Mouse (Mus musculus) hematopoietic stem cell, adult 5-6 weeks (primary cell): Measurements from ENCODE around the gene Itprid2. TPM values are rescaled to one million over a fixed set of nuclear protein-coding genes. Genes with fewer than 3 reads are reported as not detected.
"Not testable (repeated sequence)": the region's sequence is repeated elsewhere in the genome, so short reads cannot be mapped to it uniquely, and the experiment has no call there.

Experiments used
- ATAC-seq, 2 experiments: fragments of 125-278 bp in 1 of 2; replicated peaks in 1 of 2; 2 replicates each; pipeline ENCODE4 v1.8.0; 2016 to 2017; ENCODE audit warnings: inconsistent platforms in 2 of 2, mild to moderate bottlenecking in 2 of 2, moderate number of reproducible peaks in 2 of 2, low read depth in 1 of 2, moderate TSS enrichment in 1 of 2; ENCODE audit not compliant: low FRiP score in 2 of 2, poor library complexity in 2 of 2, severe bottlenecking in 2 of 2, insufficient read depth in 1 of 2, low TSS enrichment in 1 of 2
- total RNA-seq: library from RNA; stranded (forward); fragments of 172-1452, 232-1000 nt; gene quantifications from 2 replicates; pipeline ENCODE4 v1.2.3, GENCODE M21; 2017

Gene Itprid2
- 19.5 and 23.8 TPM in 2 replicates for total RNA-seq

DNA sequence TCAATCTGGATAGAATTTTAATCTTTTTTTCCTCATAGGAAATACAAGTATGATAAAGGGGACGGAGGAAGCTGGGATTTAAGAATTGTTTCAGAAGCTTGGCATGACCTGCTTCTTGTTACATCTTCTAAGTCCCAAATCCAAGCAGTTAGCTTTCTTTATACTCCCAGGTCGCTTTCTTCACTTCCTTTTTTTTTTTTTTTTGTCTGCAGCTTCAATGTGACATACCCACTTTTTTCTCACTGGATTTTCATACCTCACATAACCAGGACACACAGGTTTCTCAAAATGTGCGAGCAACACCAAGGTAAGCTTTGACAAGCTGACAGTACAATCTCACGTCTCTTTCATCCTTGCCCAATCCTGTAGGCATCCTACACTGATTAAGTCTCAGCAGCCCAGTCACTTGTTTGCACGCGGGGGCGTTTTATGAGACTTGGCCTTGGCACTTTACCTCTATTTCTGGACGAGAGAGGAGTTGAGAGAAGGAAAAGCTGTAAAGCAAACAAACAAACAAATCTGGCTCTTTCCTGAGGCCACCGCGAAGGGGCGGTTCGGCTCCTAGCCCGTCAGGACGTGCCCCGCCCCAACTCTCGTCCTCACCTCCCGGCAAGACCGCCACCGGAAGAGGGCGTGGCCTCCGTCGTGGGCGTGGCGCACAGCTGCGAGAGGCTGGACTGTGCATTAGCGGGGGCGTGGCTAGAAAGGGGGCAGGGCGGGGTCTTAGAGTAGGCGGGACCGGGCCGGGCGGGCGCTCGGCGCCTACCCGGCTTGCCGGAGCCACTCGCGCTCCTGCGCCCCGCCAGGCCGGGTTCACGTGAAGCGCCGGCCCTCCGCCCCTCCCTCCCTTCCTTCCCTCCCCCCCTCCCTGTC is at the start of gene Itprid2:
TSS of gene Itprid2 (plus strand) at position 825 of the 873 bp plus-strand sequence.
- ATAC-seq: peak; percentile 90 to 94

DNA sequence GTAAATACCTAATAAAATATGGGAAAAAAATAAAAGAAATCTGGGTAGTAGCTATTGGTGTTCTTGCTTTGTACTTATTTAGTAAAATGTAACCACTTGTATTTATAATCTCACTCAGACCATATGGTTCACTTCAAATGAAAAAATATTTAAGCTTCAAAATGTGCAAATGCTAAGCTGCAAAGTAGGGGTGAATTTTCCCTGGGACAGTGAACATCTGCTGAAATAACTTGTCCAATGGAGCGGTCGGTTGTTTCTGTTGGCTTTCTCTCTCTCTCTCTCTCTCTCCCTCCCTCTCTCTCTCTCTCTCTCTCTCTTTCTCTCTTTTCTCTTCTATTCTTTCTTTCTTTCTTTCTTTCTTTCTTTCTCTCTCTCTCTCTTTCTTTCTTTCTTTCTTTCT is 39.0 kb upstream of the Itprid2 start:
- ATAC-seq: no peak

DNA sequence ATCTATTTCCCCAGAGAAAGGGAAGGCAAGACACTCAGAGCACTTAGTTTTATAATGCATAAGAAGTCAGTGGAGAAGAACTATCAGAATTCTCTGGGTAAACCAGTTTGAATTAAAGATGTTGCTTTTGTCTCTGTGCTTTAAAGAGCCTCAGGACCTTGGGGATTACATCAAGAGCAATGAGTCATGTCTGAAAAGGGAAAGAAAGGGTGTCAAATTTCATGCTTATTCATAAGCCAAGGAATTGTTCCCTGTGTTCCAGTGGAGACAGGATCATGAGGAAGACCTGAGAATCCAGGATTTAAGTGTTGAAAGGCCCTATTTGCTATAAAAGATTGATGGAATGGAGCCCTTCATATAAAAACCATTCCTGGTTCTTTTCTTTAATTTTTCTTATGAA is 38.1 kb upstream of the Itprid2 start:
- no peak for ATAC-seq

DNA sequence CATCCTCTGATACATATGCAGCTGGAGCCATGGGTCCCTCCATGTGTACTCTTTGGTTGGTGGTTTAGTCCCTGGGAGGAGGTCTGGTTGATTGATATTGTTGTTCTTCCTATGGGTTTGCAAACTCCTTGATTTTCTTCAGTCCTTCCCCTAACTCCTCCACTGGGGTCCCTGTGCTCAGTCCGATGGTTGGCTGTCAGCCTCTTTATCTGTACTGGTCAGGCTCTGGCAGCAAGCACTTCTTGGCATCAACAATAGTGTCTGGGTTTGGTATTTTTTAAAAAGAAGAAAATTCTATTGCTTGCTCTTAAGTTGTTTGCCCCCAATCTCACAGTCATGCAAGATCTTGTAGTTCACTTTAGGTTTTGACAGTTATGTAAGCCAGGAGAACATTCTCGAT is 34.0 kb upstream of the Itprid2 start:
- ATAC-seq: not testable (repeated sequence)

DNA sequence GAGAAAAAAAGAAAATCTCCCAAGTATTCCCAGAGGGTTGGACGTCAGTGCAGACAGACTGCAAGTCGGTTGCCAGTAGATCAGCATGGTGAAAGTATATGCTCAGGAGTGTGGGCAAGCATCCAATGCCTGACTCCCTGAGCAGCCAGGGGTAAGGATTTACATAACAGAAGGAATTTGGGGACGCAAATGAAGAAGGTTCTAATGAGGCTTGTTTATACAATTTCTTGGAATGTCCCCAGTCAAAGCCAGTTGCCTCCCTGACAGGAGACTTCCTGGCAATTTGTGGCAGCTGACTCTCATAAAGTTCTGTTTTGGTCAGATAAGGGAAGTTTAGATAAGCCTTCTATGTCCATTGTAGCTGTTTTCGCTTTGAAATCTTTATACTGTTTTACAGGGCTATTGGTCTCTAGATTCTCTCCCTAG is 33.4 kb upstream of the Itprid2 start:
- ATAC-seq: peak; percentile 49 to 67; a peak in 3 of 4 replicates

DNA sequence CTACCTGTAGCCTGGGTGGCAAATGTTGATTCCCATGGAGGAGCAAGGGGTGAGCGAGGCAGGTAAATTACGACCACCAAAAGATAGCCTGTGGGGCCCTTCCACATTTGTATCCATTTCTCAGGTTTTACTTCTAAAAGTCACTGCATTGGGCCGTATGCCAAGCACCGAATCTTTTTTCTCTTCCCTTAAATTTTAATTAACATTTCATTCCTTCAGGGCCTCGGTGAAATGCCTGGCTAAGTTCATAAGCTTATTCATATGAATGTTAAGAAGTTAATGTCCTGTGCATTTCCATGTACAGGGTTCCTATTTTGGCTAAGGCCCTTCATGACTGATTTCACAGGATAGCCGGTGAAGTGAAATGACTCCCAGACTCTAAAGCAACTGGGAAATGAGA is 32.8 kb upstream of the Itprid2 start:
- no peak for ATAC-seq

DNA sequence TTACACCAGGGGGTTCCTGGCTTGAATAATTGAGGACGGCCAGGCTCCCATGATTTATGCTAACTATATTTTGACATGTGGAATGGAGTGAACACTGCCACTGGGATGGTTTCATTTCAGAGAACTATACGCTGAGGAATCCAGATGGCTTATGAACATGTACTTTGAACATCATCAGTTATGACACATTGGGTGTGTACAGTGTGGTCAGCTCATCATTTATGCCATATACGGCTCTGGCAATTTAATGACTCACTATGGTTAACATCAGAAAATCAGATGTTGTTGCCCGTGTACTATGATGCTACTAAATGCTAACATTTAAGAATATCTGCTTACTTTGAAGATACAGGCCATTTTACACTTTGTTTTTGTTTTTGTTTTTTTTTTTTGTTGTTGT is 31.8 kb upstream of the Itprid2 start:
- ATAC-seq: no peak

DNA sequence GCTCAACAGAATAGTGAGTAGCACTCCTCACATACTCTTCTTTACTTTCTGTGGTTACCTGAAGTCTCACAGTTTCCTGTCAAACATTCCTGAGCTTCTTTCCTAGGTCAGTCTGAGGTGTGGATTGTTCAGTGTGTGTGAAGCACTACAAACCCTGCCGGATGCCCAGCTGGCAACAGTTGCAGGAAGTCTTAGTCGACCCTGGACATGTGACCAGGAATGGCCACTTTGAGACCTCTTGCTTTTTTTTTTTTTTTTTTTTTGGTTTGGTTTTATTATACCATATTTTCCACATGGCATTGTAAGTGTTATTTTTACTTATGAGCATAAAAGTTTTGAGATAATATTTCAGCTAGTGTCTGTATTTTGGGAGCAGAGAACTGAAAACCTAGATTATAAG is 29.1 kb upstream of the Itprid2 start:
- no peak for ATAC-seq

DNA sequence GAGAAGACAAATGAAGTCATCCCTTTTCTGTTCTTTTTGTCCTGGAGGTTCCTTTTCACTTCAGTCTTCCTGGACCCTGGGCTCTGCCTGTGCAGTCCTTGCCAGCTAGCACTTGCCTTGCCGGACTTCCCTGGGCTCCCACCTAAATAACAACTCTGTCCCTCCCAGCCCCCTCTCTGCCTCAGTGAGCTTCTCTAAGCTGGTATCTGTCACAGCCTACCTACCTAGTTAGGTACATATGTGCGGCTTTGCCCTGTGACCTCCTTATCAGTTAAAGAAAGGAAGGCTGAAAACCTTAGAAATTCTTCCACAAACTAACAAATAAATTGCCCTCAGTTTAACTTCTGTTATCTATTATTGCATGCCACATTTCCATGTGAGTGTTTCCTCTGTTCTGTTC is 28.0 kb upstream of the Itprid2 start:
- no peak for ATAC-seq

DNA sequence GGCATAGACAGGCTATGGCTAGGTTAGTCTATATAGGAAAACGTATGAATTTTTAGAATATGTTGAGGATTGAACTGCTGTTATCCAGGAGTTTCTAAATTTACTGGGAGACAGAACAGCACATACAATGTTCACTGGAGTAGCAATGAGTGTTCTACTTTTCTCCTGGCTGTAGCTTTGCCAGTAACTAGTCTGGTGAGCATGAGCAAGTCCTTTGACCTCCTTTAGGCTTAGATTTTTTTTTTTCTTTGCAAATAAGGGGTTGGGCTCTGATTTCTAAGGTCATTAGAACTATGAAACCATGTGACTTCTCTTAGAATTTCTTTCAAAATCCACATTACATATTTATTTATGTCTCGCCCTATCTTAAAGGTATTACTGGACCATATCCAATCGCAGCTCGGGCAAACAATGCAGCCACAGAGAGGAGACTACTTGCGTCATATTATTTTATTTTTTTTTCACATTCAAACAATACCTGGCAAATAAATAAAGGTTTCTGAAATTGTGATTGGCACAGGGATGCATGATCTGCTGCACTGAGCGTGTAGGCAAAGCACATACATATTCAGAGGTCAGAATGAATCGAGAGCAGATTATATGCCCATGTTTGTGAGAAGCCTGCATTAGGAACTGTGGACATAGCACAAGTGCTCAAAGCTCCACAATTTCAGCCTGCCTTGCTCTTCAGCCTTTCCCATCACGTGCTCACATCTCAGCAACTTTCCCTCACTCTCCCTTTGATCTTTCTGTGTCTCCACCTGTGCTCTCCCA is 26.7 kb upstream of the Itprid2 start:
- no peak for ATAC-seq

DNA sequence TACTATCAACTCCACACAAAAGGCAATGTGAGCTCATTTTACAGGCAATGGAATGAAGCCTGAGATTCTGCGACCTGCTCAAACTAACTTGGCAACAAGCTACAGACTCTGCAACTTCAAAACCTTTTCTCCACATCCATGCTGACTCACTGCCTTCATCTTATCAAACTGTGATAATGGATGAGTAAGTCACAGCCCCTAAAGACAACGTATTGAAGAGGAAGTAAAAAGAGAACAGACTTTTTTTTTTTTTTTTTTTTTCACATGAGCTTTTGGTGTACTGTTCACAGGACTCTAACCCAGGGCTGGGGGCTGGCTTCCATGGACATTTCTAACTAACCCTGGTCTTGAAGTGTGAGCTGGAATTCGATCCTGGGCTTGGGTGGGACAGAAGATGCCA is 24.3 kb upstream of the Itprid2 start:
- ATAC-seq: no peak

DNA sequence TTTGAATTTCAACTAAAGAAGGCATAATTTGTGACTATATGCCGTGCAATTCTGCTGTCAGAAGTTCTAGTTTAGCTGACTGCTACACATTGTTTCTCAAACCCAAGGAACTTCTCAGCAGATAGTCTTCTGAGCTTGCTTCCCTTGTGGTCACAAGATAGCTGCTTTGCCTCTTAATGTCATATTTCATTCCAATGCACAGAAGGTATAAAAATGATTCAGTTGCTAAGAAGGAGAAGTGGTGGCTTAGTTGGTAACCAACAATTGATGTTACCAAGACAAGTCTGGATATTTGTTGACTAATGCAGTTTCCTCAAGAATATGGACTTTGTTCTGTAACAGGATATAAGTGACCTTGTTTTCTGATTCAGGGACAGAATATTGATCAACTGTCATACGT is 17.0 kb upstream of the Itprid2 start:
- ATAC-seq: peak in 1 of 2 experiments; percentile 29; a peak in 1 of 4 replicates

DNA sequence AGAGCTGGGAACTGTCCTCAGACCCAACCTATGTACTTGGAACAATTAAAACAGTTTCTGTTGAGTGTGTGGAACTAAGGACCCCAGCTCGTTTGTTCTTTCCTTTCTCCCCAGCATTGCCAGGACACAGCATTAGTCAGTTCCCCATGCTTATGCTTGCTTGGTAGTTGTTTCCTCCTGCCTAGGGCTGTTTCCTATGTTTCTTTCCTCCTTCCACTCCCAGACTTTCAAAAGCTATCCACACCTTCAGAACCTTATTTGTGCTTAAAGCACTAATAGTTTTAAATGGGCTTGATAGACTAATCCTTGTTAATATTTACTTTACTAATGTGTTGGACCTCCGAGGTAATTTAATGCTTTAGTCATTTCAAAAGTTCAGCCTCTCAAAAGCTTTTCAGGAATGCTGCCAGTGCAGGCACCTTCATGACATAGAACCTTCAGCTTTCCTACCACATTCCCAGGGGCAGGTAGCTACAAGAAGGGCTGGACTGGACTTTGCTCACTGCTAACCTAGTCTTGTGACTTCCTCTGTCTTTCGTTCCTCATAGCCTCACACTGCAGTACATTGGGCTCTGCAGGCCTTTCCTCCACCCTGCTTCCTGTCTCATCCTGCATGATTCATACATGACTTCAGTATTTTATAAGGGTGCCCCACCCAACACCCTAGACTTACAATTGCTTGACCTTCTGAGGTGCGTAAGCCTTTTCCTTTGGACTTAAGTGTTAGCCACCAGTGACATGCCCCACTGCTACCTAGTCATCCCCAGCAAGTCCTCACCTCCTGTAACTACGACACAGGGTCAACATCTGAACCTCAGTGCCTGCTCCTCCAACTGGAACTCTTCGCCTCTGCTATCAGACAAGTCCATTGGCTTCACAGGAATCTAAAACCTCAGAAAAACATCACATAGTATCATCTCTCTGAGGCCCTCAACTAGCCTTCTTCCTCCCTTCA is 16.3 kb upstream of the Itprid2 start:
- no peak for ATAC-seq

DNA sequence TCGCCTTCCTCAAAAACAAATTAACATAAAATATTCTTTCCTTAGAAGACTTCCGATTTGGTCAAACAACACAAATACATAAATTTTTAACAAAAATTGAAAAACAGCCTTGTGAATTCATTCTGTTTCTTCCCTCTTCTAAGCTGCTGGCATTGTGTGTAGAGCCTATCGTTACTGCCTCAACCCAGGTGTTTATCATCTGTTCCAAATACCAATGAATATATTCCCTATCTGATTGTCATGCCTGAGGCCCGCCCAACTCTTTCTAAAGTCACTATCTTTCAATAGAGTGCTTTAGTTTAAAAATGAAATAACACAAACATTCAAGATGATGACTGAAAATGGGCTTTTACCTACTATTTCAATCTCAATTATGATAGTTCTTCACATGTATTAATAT is 11.9 kb upstream of the Itprid2 start:
- no peak for ATAC-seq

DNA sequence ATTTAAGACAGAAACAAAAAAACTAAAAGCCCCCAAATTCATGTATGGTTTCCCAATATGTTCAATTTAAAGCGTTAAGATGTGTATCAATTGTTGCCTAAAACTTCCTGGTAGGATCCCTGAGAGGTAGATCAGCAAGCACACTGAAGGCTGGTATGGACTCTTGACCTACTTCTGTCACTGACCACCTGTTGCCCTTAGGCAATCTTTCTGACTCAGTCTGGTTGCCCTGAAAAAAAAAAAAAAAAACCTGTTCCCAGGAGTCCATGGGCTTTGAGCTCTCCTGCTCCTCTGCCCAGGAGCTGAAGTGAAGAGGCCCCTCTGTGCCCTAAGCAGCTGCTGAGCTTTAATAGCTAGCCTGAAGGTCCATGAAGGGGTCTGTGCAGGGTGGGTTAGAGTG is 7.5 kb upstream of the Itprid2 start:
- no peak for ATAC-seq

DNA sequence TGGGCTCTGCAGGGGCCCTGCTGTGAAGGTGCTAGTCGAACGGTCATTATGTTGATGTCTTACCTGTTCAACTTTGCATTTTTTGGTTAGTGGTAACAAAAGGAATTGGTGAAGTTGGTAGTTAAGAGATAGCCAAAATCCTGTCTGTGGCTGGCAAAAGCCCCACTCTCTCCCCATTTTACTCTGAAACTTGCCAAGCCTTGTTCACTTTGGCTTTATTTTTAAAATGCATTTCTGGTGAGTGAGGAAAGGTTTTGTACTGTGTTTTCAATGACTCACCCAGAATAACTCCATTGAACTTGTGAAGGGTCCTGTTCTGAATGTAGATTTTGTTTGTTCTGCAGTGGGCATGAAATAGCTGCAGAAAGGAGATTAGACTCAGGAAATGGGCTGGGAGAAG is 4.9 kb upstream of the Itprid2 start:
- no peak for ATAC-seq

DNA sequence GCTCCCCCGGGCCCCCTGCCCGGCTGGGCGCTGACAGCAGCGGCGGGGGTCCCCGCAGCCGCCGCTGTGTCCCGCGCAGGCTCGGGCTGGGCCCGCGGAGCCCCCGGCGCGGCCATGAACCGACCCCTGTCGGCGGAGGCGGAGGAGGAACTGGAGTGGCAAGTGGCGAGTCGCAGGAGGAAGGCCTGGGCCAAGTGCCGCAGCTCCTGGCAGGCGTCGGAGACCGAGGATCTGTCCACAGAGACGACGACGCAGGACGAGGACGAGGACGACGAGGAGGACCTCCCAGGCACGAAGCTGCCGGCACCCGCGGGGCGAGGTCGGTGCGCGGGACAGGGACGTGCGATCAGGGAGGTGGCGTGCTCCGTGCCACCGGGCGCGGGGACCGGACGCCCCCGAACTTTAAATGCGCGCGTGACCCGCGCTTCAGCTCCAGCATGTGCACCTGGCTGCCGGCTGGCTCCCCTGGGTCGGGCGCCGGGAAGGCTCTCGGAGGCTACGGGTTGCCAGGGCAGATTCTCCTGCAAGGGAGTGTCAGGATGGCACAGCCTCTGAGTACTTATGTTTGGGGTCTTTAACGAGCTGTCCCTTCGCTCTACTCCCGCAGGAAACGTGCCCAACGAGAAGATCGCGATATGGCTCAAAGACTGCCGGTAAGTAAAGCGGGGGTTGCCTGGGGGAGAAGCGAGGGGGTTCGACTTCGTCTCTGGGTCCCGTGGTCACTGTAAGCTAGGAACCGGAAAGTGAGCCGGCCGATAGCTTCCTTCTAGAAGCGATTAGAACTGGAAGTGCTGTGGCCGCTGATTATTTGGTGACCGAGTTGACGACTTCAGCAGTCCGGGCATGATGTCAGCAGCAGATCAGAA is 507 bp downstream of the Itprid2 start:
- peak; percentile 61 to 68 for ATAC-seq
